Mouse (Mus musculus): Measurements from ENCODE around the gene Whamm. TPM values are rescaled to one million over a fixed set of nuclear protein-coding genes. Genes with fewer than 3 reads are reported as not detected.

Gene Whamm
- polyA plus RNA-seq, 1 experiment from 2014 or later: 9.9 TPM

- Histone ChIP-seq H3K4me1 (ENCODE audit: control insufficient read depth, insufficient read depth, low read length) (no peaks in the 10 kb centered on the region), H3K9me3 (ENCODE audit: control insufficient read depth, low read length) (no peaks in the 10 kb centered on the region), H3K4me2 (ENCODE audit: low read length) (no peak overlapping the region), H3K9ac (replicated peaks; ENCODE audit: low read length) (no peak overlapping the region), H3K36me3 (ENCODE audit: control insufficient read depth, insufficient read depth, low read length) (no peaks in the 10 kb centered on the region), H3K4me3 (replicated peaks; ENCODE audit: low read depth, low read length) (no peak overlapping the region), H3K27me3 (ENCODE audit: control insufficient read depth, insufficient read depth, low read length) (no peaks in the 10 kb centered on the region), H3K27ac (replicated peaks; ENCODE audit: low read depth, low read length) (no peak overlapping the region)
- DNase-seq: no peak
- ATAC-seq (ENCODE audit: low FRiP score, low TSS enrichment): no peak
- 67% methylated on average over 9 of the region's 9 CpGs for WGBS
These were observed 44.0 kb downstream of the Whamm start for GRCm38 (mm10) chr7:81615031-81615430.

- no peaks in the 10 kb centered on the region for H3K4me1 ChIP-seq (ENCODE audit: control insufficient read depth, insufficient read depth, low read length)
- H3K27me3 ChIP-seq (ENCODE audit: control insufficient read depth, insufficient read depth, low read length): no peaks in the 10 kb centered on the region
- H3K9ac ChIP-seq (replicated peaks; ENCODE audit: low read length): no peak overlapping the region
- H3K27ac ChIP-seq (replicated peaks; ENCODE audit: low read depth, low read length): no peak overlapping the region
- 88% methylated on average over 4 of the region's 4 CpGs for WGBS
- ATAC-seq (ENCODE audit: low FRiP score, low TSS enrichment) (no peak), DNase-seq (no peak)
- H3K4me3 ChIP-seq (replicated peaks; ENCODE audit: low read depth, low read length): no peak overlapping the region
- H3K4me2 ChIP-seq (ENCODE audit: low read length): no peak overlapping the region
- no peaks in the 10 kb centered on the region for H3K9me3 ChIP-seq (ENCODE audit: control insufficient read depth, low read length)
- no peaks in the 10 kb centered on the region for H3K36me3 ChIP-seq (ENCODE audit: control insufficient read depth, insufficient read depth, low read length)
These were observed 51.7 kb downstream of the Whamm start for GRCm38 (mm10) chr7:81622793-81623192.

- Histone ChIP-seq H3K4me3 (replicated peaks; ENCODE audit: low read depth, low read length) (no peak overlapping the region), H3K4me2 (ENCODE audit: low read length) (no peak overlapping the region), H3K9ac (replicated peaks; ENCODE audit: low read length) (no peak overlapping the region), H3K27me3 (ENCODE audit: control insufficient read depth, insufficient read depth, low read length) (no peaks in the 10 kb centered on the region), H3K4me1 (ENCODE audit: control insufficient read depth, insufficient read depth, low read length) (no peaks in the 10 kb centered on the region), H3K27ac (replicated peaks; ENCODE audit: low read depth, low read length) (no peak overlapping the region), H3K36me3 (ENCODE audit: control insufficient read depth, insufficient read depth, low read length) (no peaks in the 10 kb centered on the region), H3K9me3 (ENCODE audit: control insufficient read depth, low read length) (no peaks in the 10 kb centered on the region)
- DNase-seq: no peak
- WGBS: 89% methylated on average over 6 of the region's 6 CpGs
- no peak for ATAC-seq (ENCODE audit: low FRiP score, low TSS enrichment)
These were observed 52.7 kb downstream of the Whamm start for GRCm38 (mm10) chr7:81623767-81624166.

- no peak for DNase-seq
These were observed 55.4 kb downstream of the Whamm start for GRCm38 (mm10) chr7:81626460-81626859.

GRCm38 (mm10) chr7:81631261-81631660 is 60.2 kb downstream of the Whamm start:
- Histone ChIP-seq H3K9ac (replicated peaks; ENCODE audit: low read length) (no peak overlapping the region), H3K36me3 (ENCODE audit: control insufficient read depth, insufficient read depth, low read length) (no peaks in the 10 kb centered on the region), H3K4me2 (ENCODE audit: low read length) (no peak overlapping the region), H3K4me3 (replicated peaks; ENCODE audit: low read depth, low read length) (no peak overlapping the region), H3K9me3 (ENCODE audit: control insufficient read depth, low read length) (no peaks in the 10 kb centered on the region), H3K4me1 (ENCODE audit: control insufficient read depth, insufficient read depth, low read length) (no peaks in the 10 kb centered on the region), H3K27me3 (ENCODE audit: control insufficient read depth, insufficient read depth, low read length) (no peaks in the 10 kb centered on the region), H3K27ac (replicated peaks; ENCODE audit: low read depth, low read length) (no peak overlapping the region)
- no peak for ATAC-seq (ENCODE audit: low FRiP score, low TSS enrichment)
- no peak for DNase-seq
- WGBS: 92% methylated on average over 8 of the region's 8 CpGs

More at GRCm38 (mm10) chr7:81626460-81626859, 55.4 kb downstream of the Whamm start:
- Histone ChIP-seq H3K9me3 (ENCODE audit: control insufficient read depth, low read length) (no peaks in the 10 kb centered on the region), H3K36me3 (ENCODE audit: control insufficient read depth, insufficient read depth, low read length) (no peaks in the 10 kb centered on the region), H3K27ac (replicated peaks; ENCODE audit: low read depth, low read length) (no peak overlapping the region), H3K4me3 (replicated peaks; ENCODE audit: low read depth, low read length) (no peak overlapping the region), H3K4me2 (ENCODE audit: low read length) (no peak overlapping the region), H3K9ac (replicated peaks; ENCODE audit: low read length) (no peak overlapping the region), H3K4me1 (ENCODE audit: control insufficient read depth, insufficient read depth, low read length) (no peaks in the 10 kb centered on the region), H3K27me3 (ENCODE audit: control insufficient read depth, insufficient read depth, low read length) (no peaks in the 10 kb centered on the region)
- WGBS: 88% methylated on average over 2 of the region's 2 CpGs
- no peak for ATAC-seq (ENCODE audit: low FRiP score, low TSS enrichment)

GRCm38 (mm10) chr7:81632586-81632985 is 61.5 kb downstream of the Whamm start:
- H3K4me2 ChIP-seq (ENCODE audit: low read length): no peak overlapping the region
- H3K4me1 ChIP-seq (ENCODE audit: control insufficient read depth, insufficient read depth, low read length): no peaks in the 10 kb centered on the region
- no peak overlapping the region for H3K9ac ChIP-seq (replicated peaks; ENCODE audit: low read length)
- H3K36me3 ChIP-seq (ENCODE audit: control insufficient read depth, insufficient read depth, low read length): no peaks in the 10 kb centered on the region
- 74% methylated on average over 6 of the region's 6 CpGs for WGBS
- no peaks in the 10 kb centered on the region for H3K27me3 ChIP-seq (ENCODE audit: control insufficient read depth, insufficient read depth, low read length)
- no peaks in the 10 kb centered on the region for H3K9me3 ChIP-seq (ENCODE audit: control insufficient read depth, low read length)
- H3K27ac ChIP-seq (replicated peaks; ENCODE audit: low read depth, low read length): no peak overlapping the region
- ATAC-seq (ENCODE audit: low FRiP score, low TSS enrichment) (no peak), DNase-seq (no peak)
- no peak overlapping the region for H3K4me3 ChIP-seq (replicated peaks; ENCODE audit: low read depth, low read length)

GRCm38 (mm10) chr7:81641101-81641500 is 70.0 kb downstream of the Whamm start:
- Histone ChIP-seq H3K36me3 (ENCODE audit: control insufficient read depth, insufficient read depth, low read length) (no peaks in the 10 kb centered on the region), H3K9me3 (ENCODE audit: control insufficient read depth, low read length) (no peaks in the 10 kb centered on the region), H3K9ac (replicated peaks; ENCODE audit: low read length) (no peak overlapping the region), H3K4me3 (replicated peaks; ENCODE audit: low read depth, low read length) (no peak overlapping the region), H3K4me2 (ENCODE audit: low read length) (no peak overlapping the region), H3K27me3 (ENCODE audit: control insufficient read depth, insufficient read depth, low read length) (no peaks in the 10 kb centered on the region), H3K4me1 (ENCODE audit: control insufficient read depth, insufficient read depth, low read length) (no peaks in the 10 kb centered on the region), H3K27ac (replicated peaks; ENCODE audit: low read depth, low read length) (no peak overlapping the region)
- WGBS: 85% methylated on average over 6 of the region's 6 CpGs
- no peak for DNase-seq
- ATAC-seq (ENCODE audit: low FRiP score, low TSS enrichment): no peak

- DNase-seq (no peak), ATAC-seq (ENCODE audit: low FRiP score, low TSS enrichment) (no peak)
- H3K27ac ChIP-seq (replicated peaks; ENCODE audit: low read depth, low read length): no peak overlapping the region
- no peak overlapping the region for H3K4me3 ChIP-seq (replicated peaks; ENCODE audit: low read depth, low read length)
- no peak overlapping the region for H3K9ac ChIP-seq (replicated peaks; ENCODE audit: low read length)
- 72% methylated on average over 7 of the region's 7 CpGs for WGBS
- H3K4me2 ChIP-seq (ENCODE audit: low read length): no peak overlapping the region
- no peaks in the 10 kb centered on the region for H3K9me3 ChIP-seq (ENCODE audit: control insufficient read depth, low read length)
- H3K4me1 ChIP-seq (ENCODE audit: control insufficient read depth, insufficient read depth, low read length): 0 out of 2 replicates have a peak, but pooled peaks cover 6% of the 10 kb centered on the region
- H3K36me3 ChIP-seq (ENCODE audit: control insufficient read depth, insufficient read depth, low read length): no peaks in the 10 kb centered on the region
- no peaks in the 10 kb centered on the region for H3K27me3 ChIP-seq (ENCODE audit: control insufficient read depth, insufficient read depth, low read length)
These were observed 73.6 kb downstream of the Whamm start for GRCm38 (mm10) chr7:81644551-81645235.

All from midbrain, embryonic 14.5 days (tissue).